Comparison of ENCODE assay signal across 8 mouse cellular contexts in genomic region chr7:126583251-126583709, GRCm38 (mm10). TPM values are rescaled to one million over a fixed set of nuclear protein-coding genes. Genes with fewer than 3 reads are reported as not detected.
DNase-seq lines count a peak whose midpoint lies in the region; ATAC-seq lines count a peak whose summit lies in the region.

No protein-coding gene starts in this region.

- 2% methylated on average over 22 of the region's 22 CpGs for WGBS in intestine, embryonic 14.5 days

- no peaks in the 10 kb centered on the region for H3K9me3 ChIP-seq in intestine, embryonic 14.5 days (ENCODE audit: control insufficient read depth, low read length)

- intact Hi-C loops in left cerebral cortex, postnatal 10 days (cut with DNase I) = loop anchor here (5.0 kb wide), 1 partner anchor 109 kb away; no protein-coding TSS in a partner anchor

- H3K27me3 ChIP-seq in intestine, embryonic 14.5 days (replicated peaks; ENCODE audit: control insufficient read depth, insufficient read depth, low read length) = no peaks in the 10 kb centered on the region

- peak; percentile 88 for DNase-seq in adrenal gland, adult 2 months
- peak; percentile 94 for DNase-seq in embryo, embryonic 11 days
- peak; percentile 81 for DNase-seq in gastrocnemius, postnatal 25 days
- peak; percentile 95 for DNase-seq in intestine, embryonic 14.5 days (ENCODE audit: low spot score)
- DNase-seq in left cerebral cortex, postnatal 10 days (ENCODE audit: extremely low spot score in 1 of 2, low spot score in 2 of 2) = peak; percentile 82 to 91
- DNase-seq in right cerebral cortex, postnatal 10 days (ENCODE audit: low spot score in 2 of 2) = peak; percentile 92 to 94
- peak; percentile 92 for DNase-seq in urinary bladder, postnatal 14 days (ENCODE audit: low spot score)

- peak overlapping the region; percentile 63 for H3K4me2 ChIP-seq in intestine, embryonic 14.5 days (ENCODE audit: low read length)

- no peaks in the 10 kb centered on the region for H3K36me3 ChIP-seq in intestine, embryonic 14.5 days (ENCODE audit: control insufficient read depth, insufficient read depth, low read length)

- peak overlapping the region; percentile 49 for H3K9ac ChIP-seq in intestine, embryonic 14.5 days (ENCODE audit: low read length)

- peak; percentile 90 for ATAC-seq in intestine, embryonic 14.5 days (replicated peaks; ENCODE audit: low FRiP score, low TSS enrichment, low read depth)
- ATAC-seq in megakaryocyte progenitor cell, adult 5-6 weeks (replicated peaks; ENCODE audit: poor library complexity) = peak; percentile 62

- H3K4me1 ChIP-seq in intestine, embryonic 14.5 days (replicated peaks; ENCODE audit: control insufficient read depth, insufficient read depth, low read length) = peaks cover 3% of the 10 kb centered on the region; the same call in 1 of the 2 replicates

- peak overlapping the region; percentile 86 for H3K27ac ChIP-seq in intestine, embryonic 14.5 days (ENCODE audit: low read depth)

- H3K4me3 ChIP-seq in intestine, embryonic 14.5 days (ENCODE audit: low read depth, low read length) = peak overlapping the region; percentile 61

RNA-seq across cellular contexts. Expression of gene Apobr, which starts 1.5 kb away (rescaled TPM):
- 1 to 10 TPM; 2.0 to 4.7 TPM for total RNA-seq in adrenal gland, adult 2 months (2021)
- polyA plus RNA-seq in adrenal gland, adult 2 months (2012; rRNA removed) = 5.3 and 7.5 TPM in 2 replicates
- under 1 TPM; 0.26 to 0.59 TPM for total RNA-seq in gastrocnemius, postnatal 25 days (2021)
- 0.60 and 1.1 TPM in 2 replicates for polyA plus RNA-seq in intestine, embryonic 14.5 days (2014; fragmentation: Nextera tagmentation; extraction: Ambion mirVana)
- total RNA-seq in left cerebral cortex, postnatal 10 days (2021) = 1 to 10 TPM in 1 of 2 experiments, under 1 TPM in 1; 0.97 to 1.1 TPM
- 1.1 and 1.9 TPM in 2 replicates for total RNA-seq in megakaryocyte progenitor cell, adult 5-6 weeks (2015)
- total RNA-seq in megakaryocyte progenitor cell, adult 5-6 weeks (2017) = 4.2 and 4.9 TPM in 2 replicates

RNA-seq across cellular contexts. Expression of gene Cln3, which starts 2.3 kb away (rescaled TPM):
- total RNA-seq in adrenal gland, adult 2 months (2021) = 10 to 100 TPM; 33.2 to 47.4 TPM
- 52.8 and 56.1 TPM in 2 replicates for polyA plus RNA-seq in adrenal gland, adult 2 months (2012; rRNA removed)
- 10 to 100 TPM in 1 of 2 experiments, 1 to 10 TPM in 1; 8.8 to 10.6 TPM for total RNA-seq in gastrocnemius, postnatal 25 days (2021)
- polyA plus RNA-seq in intestine, embryonic 14.5 days (2014; fragmentation: Nextera tagmentation; extraction: Ambion mirVana) = 24.3 and 30.3 TPM in 2 replicates
- 10 to 100 TPM; 21.2 to 22.1 TPM for total RNA-seq in left cerebral cortex, postnatal 10 days (2021)
- total RNA-seq in megakaryocyte progenitor cell, adult 5-6 weeks (2015) = 33.0 and 36.3 TPM in 2 replicates
- total RNA-seq in megakaryocyte progenitor cell, adult 5-6 weeks (2017) = 9.2 and 19.9 TPM in 2 replicates

RNA-seq across cellular contexts. Expression of gene Il27, which starts 11.5 kb away (rescaled TPM):
- total RNA-seq in adrenal gland, adult 2 months (2021) = not detected
- 0.13 and 0.19 TPM in 2 replicates for polyA plus RNA-seq in adrenal gland, adult 2 months (2012; rRNA removed)
- not detected for total RNA-seq in gastrocnemius, postnatal 25 days (2021)
- not detected in 2 replicates for polyA plus RNA-seq in intestine, embryonic 14.5 days (2014; fragmentation: Nextera tagmentation; extraction: Ambion mirVana)
- not detected for total RNA-seq in left cerebral cortex, postnatal 10 days (2021)
- 0.81 TPM in 1 of 2 replicates, not detected in the other for total RNA-seq in megakaryocyte progenitor cell, adult 5-6 weeks (2015)
- 0.29 and 1.1 TPM in 2 replicates for total RNA-seq in megakaryocyte progenitor cell, adult 5-6 weeks (2017)

RNA-seq across cellular contexts. Expression of gene Eif3c, which starts 17.1 kb away (rescaled TPM):
- total RNA-seq in adrenal gland, adult 2 months (2021) = 100 to 1,000 TPM; 236 to 240 TPM
- 97.2 and 133 TPM in 2 replicates for polyA plus RNA-seq in adrenal gland, adult 2 months (2012; rRNA removed)
- total RNA-seq in gastrocnemius, postnatal 25 days (2021) = 100 to 1,000 TPM; 130 to 138 TPM
- 184 and 188 TPM in 2 replicates for polyA plus RNA-seq in intestine, embryonic 14.5 days (2014; fragmentation: Nextera tagmentation; extraction: Ambion mirVana)
- 100 to 1,000 TPM; 194 to 195 TPM for total RNA-seq in left cerebral cortex, postnatal 10 days (2021)
- 198 and 210 TPM in 2 replicates for total RNA-seq in megakaryocyte progenitor cell, adult 5-6 weeks (2015)
- 226 and 261 TPM in 2 replicates for total RNA-seq in megakaryocyte progenitor cell, adult 5-6 weeks (2017)

RNA-seq across cellular contexts. Expression of gene Nupr1, which starts 47.4 kb away (rescaled TPM):
- total RNA-seq in adrenal gland, adult 2 months (2021) = 10 to 100 TPM; 22.9 to 26.3 TPM
- 2.8 and 4.4 TPM in 2 replicates for polyA plus RNA-seq in adrenal gland, adult 2 months (2012; rRNA removed)
- 10 to 100 TPM; 10.6 to 14.2 TPM for total RNA-seq in gastrocnemius, postnatal 25 days (2021)
- polyA plus RNA-seq in intestine, embryonic 14.5 days (2014; fragmentation: Nextera tagmentation; extraction: Ambion mirVana) = 6.6 and 27.3 TPM in 2 replicates
- 1 to 10 TPM; 8.7 to 8.9 TPM for total RNA-seq in left cerebral cortex, postnatal 10 days (2021)
- total RNA-seq in megakaryocyte progenitor cell, adult 5-6 weeks (2015) = 0.17 and 1.6 TPM in 2 replicates
- 0.92 and 1.3 TPM in 2 replicates for total RNA-seq in megakaryocyte progenitor cell, adult 5-6 weeks (2017)

Comparison
In these comparisons a context has a peak if more than half of its experiments do, and no peak if none do; other contexts are left out.
1. Peak in every context shown above with its lines: DNase-seq, ATAC-seq, H3K4me3 ChIP-seq and H3K27ac ChIP-seq.